In the genomic region with DNA sequence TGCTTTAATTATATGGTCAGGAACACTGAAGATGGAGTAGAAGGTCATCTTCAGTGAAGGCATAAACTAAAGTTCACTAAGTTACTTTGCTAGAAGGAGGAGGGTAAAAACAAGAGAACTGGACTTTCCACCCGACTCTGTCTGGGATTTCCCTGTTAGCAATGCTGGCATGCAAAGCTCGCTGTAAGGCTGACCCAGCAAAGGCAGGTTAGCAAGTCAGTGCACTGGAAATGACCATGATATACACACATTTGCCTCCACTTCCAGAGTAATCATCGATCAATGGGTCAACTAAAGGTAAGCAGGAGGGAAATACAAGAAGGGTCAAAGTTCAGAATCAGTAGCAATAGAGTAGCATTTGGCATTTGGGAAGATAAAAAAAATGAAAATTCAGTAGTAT, we compare ENCODE assay signal across 22 mouse cellular contexts. TPM values are rescaled to one million over a fixed set of nuclear protein-coding genes. Genes with fewer than 3 reads are reported as not detected.
A peak's percentile ranks its signal among the peaks of the same experiment; 100 is the strongest.
DNase-seq lines count a peak whose midpoint lies in the region; TF ChIP-seq lines count a peak whose summit lies in the region.
"Had no signal": no experiment of that assay in that cellular context is flagged by ENCODE, and none has a peak within 500 bp of the region (broad histone marks: within the 10 kb centered on the region; RNA-seq: fewer than 3 reads in every experiment).

No protein-coding gene starts in this region.

- peaks cover 14% of the 10 kb centered on the region; the same call in 1 of the 2 replicates for H3K4me1 ChIP-seq in liver, adult 2 months (ENCODE audit: control insufficient read depth, insufficient read depth, low read length)
- H3K4me1 ChIP-seq: embryonic facial prominence, embryonic 15.5 days had no signal

- TF ChIP-seq POLR2A in liver, adult 2 months (IDR thresholded peaks at IDR 0.05; ENCODE audit: extremely low read depth, insufficient read depth, low read length) = no peak

- TF ChIP-seq CTCF in liver, adult 2 months (IDR thresholded peaks at IDR 0.05; ENCODE audit: low read depth, low read length) = no peak

- peaks cover 3% of the 10 kb centered on the region; the same call in 1 of the 2 replicates for H3K79me2 ChIP-seq in liver, adult 2 months (ENCODE audit: control insufficient read depth, insufficient read depth, low read length)

- H3K9ac ChIP-seq in liver, adult 2 months (ENCODE audit: low read depth, low read length) = no peak overlapping the region
- H3K9ac ChIP-seq: embryonic facial prominence, embryonic 15.5 days; forebrain, embryonic 15.5 days; heart, embryonic 15.5 days; hindbrain, embryonic 13.5 days had no signal

- WGBS in liver, adult 2 months = 18% methylated on average over 3 of the region's 3 CpGs

- no peak overlapping the region for H3K27ac ChIP-seq in liver, adult 2 months (replicated peaks; ENCODE audit: insufficient read depth, low read depth, low read length)
- H3K27ac ChIP-seq: embryonic facial prominence, embryonic 15.5 days; forebrain, embryonic 10.5 days; forebrain, embryonic 15.5 days; heart, embryonic 10.5 days; heart, embryonic 15.5 days had no signal

- H3K27me3 ChIP-seq in liver, adult 2 months (ENCODE audit: control insufficient read depth, insufficient read depth, low read length) = no peaks in the 10 kb centered on the region
- H3K27me3 ChIP-seq: embryonic facial prominence, embryonic 15.5 days; forebrain, embryonic 15.5 days; heart, embryonic 15.5 days; hindbrain, embryonic 13.5 days had no signal

- peaks cover 56% of the 10 kb centered on the region for H3K36me3 ChIP-seq in liver, adult 2 months (ENCODE audit: control insufficient read depth, insufficient read depth, low read length)

- peak; percentile 62 for DNase-seq in kidney, adult 11 months
- no peak for DNase-seq in kidney, postnatal 4 days
- DNase-seq in liver, adult 2 months (ENCODE audit: extremely low read depth, low read depth, low spot score) = peak; percentile 89
- DNase-seq in liver = no peak
- peak; percentile 74 for DNase-seq in kidney, adult 9 months
- peak; percentile 51 to 69 for DNase-seq in kidney, postnatal 36 days
- no peak for DNase-seq in lung, postnatal 14 days
- DNase-seq: adrenal gland, adult 2 months; adrenal gland, postnatal 25 days; cerebellum, adult 2 months; cerebellum, postnatal 14 days; embryo, embryonic 11 days; gastrocnemius, postnatal 36 days; heart, adult 18-20 months; heart, postnatal 14 days had no signal

- H3K4me3 ChIP-seq in liver, adult 2 months (ENCODE audit: insufficient read depth, low read depth, low read length) = no peak overlapping the region
- H3K4me3 ChIP-seq: embryonic facial prominence, embryonic 15.5 days; erythroblast, embryonic 14.5 days; forebrain, embryonic 10.5 days; forebrain, embryonic 15.5 days; heart, embryonic 10.5 days; heart, embryonic 15.5 days; hindbrain, embryonic 13.5 days had no signal

RNA-seq across cellular contexts. Expression of a gene that starts 46.6 kb away (rescaled TPM):
- 74.4 and 94.2 TPM in 2 replicates for total RNA-seq in liver, adult 2 months (2014; rRNA removed)
- polyA plus RNA-seq in liver, adult 2 months (2012; rRNA removed) = 38.4 and 41.2 TPM in 2 replicates
- polyA plus RNA-seq: erythroblast, embryonic 14.5 days had no signal

Comparison
In these comparisons a context has a peak if more than half of its experiments do, and no peak if none do; other contexts are left out.
1. DNase-seq: peak in kidney, adult 11 months (single experiment), liver, adult 2 months (single experiment), kidney, adult 9 months (single experiment) and kidney, postnatal 36 days (2 of 2); none in kidney, postnatal 4 days (0 of 2), liver (single experiment) and lung, postnatal 14 days (single experiment).